ENCODE assay signal across 18 mouse cellular contexts in the genomic region with DNA sequence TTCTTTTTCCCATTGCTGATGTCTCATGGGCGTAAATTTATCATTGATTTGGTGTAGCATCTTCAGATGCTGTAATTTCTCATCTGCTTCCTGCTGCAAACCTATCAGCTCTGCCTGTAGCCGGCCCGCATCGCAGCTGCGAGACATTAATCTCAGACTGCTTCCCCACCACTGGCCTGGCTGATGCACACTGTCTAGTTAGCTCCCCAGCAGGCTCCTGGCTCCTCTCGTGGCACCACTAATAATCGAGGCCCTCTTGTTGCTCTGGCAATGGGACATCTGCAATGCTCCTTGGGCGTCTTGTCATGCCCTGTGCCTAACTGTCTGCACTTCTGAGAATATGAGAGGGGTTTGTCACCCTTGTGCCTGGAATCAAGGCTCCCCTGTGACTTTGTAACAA.
DNase-seq lines count a peak whose midpoint lies in the region; ATAC-seq and TF ChIP-seq lines count a peak whose summit lies in the region.
"Had no signal": no experiment of that assay in that cellular context is flagged by ENCODE, and none has a peak within 500 bp of the region (broad histone marks: within the 10 kb centered on the region; RNA-seq: fewer than 3 reads in every experiment).

No protein-coding gene starts in this region.

- H3K27me3 ChIP-seq in midbrain, postnatal 0 days (ENCODE audit: insufficient read depth, low read length): no peaks in the 10 kb centered on the region
- no peaks in the 10 kb centered on the region for H3K27me3 ChIP-seq in midbrain, embryonic 14.5 days (ENCODE audit: control insufficient read depth, insufficient read depth, low read length)
- H3K27me3 ChIP-seq in neural tube, embryonic 15.5 days (replicated peaks): no peaks in the 10 kb centered on the region
- H3K27me3 ChIP-seq in kidney, embryonic 15.5 days: no peaks in the 10 kb centered on the region
- H3K27me3 ChIP-seq: liver, embryonic 13.5 days; megakaryocyte, embryonic 14.5 days; midbrain, embryonic 15.5 days; stomach, embryonic 15.5 days had no signal

- no peak overlapping the region for H3K9ac ChIP-seq in midbrain, postnatal 0 days (replicated peaks; ENCODE audit: low read length, poor library complexity, severe bottlenecking)
- no peak overlapping the region for H3K9ac ChIP-seq in midbrain, embryonic 14.5 days (replicated peaks; ENCODE audit: low read length)
- H3K9ac ChIP-seq in neural tube, embryonic 15.5 days (replicated peaks): no peak overlapping the region
- H3K9ac ChIP-seq in kidney, embryonic 15.5 days: no peak overlapping the region
- H3K9ac ChIP-seq: heart, embryonic 12.5 days; liver, embryonic 13.5 days; midbrain, embryonic 15.5 days; stomach, embryonic 15.5 days had no signal

- no peaks in the 10 kb centered on the region for H3K4me1 ChIP-seq in midbrain, postnatal 0 days (ENCODE audit: insufficient read depth, low read length)
- 0 out of 2 replicates have a peak, but pooled peaks cover 6% of the 10 kb centered on the region for H3K4me1 ChIP-seq in midbrain, embryonic 14.5 days (ENCODE audit: control insufficient read depth, insufficient read depth, low read length)
- peaks cover 14% of the 10 kb centered on the region for H3K4me1 ChIP-seq in neural tube, embryonic 15.5 days
- no peaks in the 10 kb centered on the region for H3K4me1 ChIP-seq in kidney, embryonic 15.5 days
- H3K4me1 ChIP-seq: embryonic facial prominence, embryonic 10.5 days; liver, embryonic 13.5 days; megakaryocyte, embryonic 14.5 days; stomach, embryonic 15.5 days had no signal

- H3K9me3 ChIP-seq in midbrain, postnatal 0 days (ENCODE audit: low read length): no peaks in the 10 kb centered on the region
- H3K9me3 ChIP-seq in midbrain, embryonic 14.5 days (ENCODE audit: control insufficient read depth, low read length): no peaks in the 10 kb centered on the region
- no peaks in the 10 kb centered on the region for H3K9me3 ChIP-seq in neural tube, embryonic 15.5 days (replicated peaks)
- H3K9me3 ChIP-seq in kidney, embryonic 15.5 days (replicated peaks): no peaks in the 10 kb centered on the region
- H3K9me3 ChIP-seq: embryonic facial prominence, embryonic 10.5 days; heart, embryonic 12.5 days; liver, embryonic 13.5 days; midbrain, embryonic 15.5 days; stomach, embryonic 15.5 days had no signal

- peak; percentile 38 to 43 for DNase-seq in cerebellum, postnatal 14 days
- no peak for DNase-seq in cerebellum, adult 18-20 months
- DNase-seq in midbrain, postnatal 0 days (ENCODE audit: low spot score): peak; percentile 46
- DNase-seq in midbrain, embryonic 14.5 days: no peak
- peak; percentile 45 for DNase-seq in mesoderm, embryonic 11.5 days (ENCODE audit: low read depth, low spot score)
- no peak for DNase-seq in heart, postnatal 4 days
- DNase-seq: gastrocnemius, postnatal 14 days; liver, embryonic 13.5 days; lung, adult 2 months; thymus, postnatal 25 days had no signal

- H3K27ac ChIP-seq in midbrain, postnatal 0 days (ENCODE audit: low read depth, low read length): no peak overlapping the region
- no peak overlapping the region for H3K27ac ChIP-seq in midbrain, embryonic 14.5 days (replicated peaks; ENCODE audit: low read depth, low read length)
- H3K27ac ChIP-seq in neural tube, embryonic 15.5 days (replicated peaks): 0 out of 2 replicates have a peak overlapping the region, but pooled peaks have one; percentile 4
- no peak overlapping the region for H3K27ac ChIP-seq in kidney, embryonic 15.5 days
- H3K27ac ChIP-seq: embryonic facial prominence, embryonic 10.5 days; liver, embryonic 13.5 days; midbrain, embryonic 15.5 days; stomach, embryonic 15.5 days had no signal

- H3K4me3 ChIP-seq in midbrain, postnatal 0 days (ENCODE audit: low read depth, low read length): no peak overlapping the region
- no peak overlapping the region for H3K4me3 ChIP-seq in midbrain, embryonic 14.5 days (replicated peaks; ENCODE audit: low read depth, low read length)
- no peak overlapping the region for H3K4me3 ChIP-seq in neural tube, embryonic 15.5 days (replicated peaks)
- no peak overlapping the region for H3K4me3 ChIP-seq in kidney, embryonic 15.5 days (replicated peaks)
- H3K4me3 ChIP-seq: embryonic facial prominence, embryonic 10.5 days; heart, embryonic 12.5 days; liver, embryonic 13.5 days; megakaryocyte, embryonic 14.5 days; midbrain, embryonic 15.5 days; myocyte; stomach, embryonic 15.5 days had no signal

- H3K4me2 ChIP-seq in midbrain, postnatal 0 days (ENCODE audit: low read depth, low read length, poor library complexity, severe bottlenecking): no peak overlapping the region
- H3K4me2 ChIP-seq in midbrain, embryonic 14.5 days (ENCODE audit: low read length): no peak overlapping the region
- H3K4me2 ChIP-seq in neural tube, embryonic 15.5 days: no peak overlapping the region
- no peak overlapping the region for H3K4me2 ChIP-seq in kidney, embryonic 15.5 days
- H3K4me2 ChIP-seq: heart, embryonic 12.5 days; liver, embryonic 13.5 days; midbrain, embryonic 15.5 days; stomach, embryonic 15.5 days had no signal

- ATAC-seq in midbrain, postnatal 0 days (ENCODE audit: low FRiP score): no peak
- no peak for ATAC-seq in midbrain, embryonic 14.5 days (ENCODE audit: low FRiP score, low TSS enrichment)
- ATAC-seq in neural tube, embryonic 15.5 days (ENCODE audit: low FRiP score): peak; percentile 57; the same call in 1 of the 2 replicates
- no peak for ATAC-seq in kidney, embryonic 15.5 days (replicated peaks; ENCODE audit: low FRiP score)
- ATAC-seq: midbrain, embryonic 15.5 days had no signal

- no peak for TF ChIP-seq CTCF in midbrain, postnatal 0 days (IDR thresholded peaks at IDR 0.05)

- no peaks in the 10 kb centered on the region for H3K36me3 ChIP-seq in midbrain, postnatal 0 days (ENCODE audit: insufficient read depth, low read length)
- H3K36me3 ChIP-seq in midbrain, embryonic 14.5 days (ENCODE audit: control insufficient read depth, insufficient read depth, low read length): no peaks in the 10 kb centered on the region
- H3K36me3 ChIP-seq in neural tube, embryonic 15.5 days: no peaks in the 10 kb centered on the region
- H3K36me3 ChIP-seq in kidney, embryonic 15.5 days: no peaks in the 10 kb centered on the region
- H3K36me3 ChIP-seq: embryonic facial prominence, embryonic 10.5 days; heart, embryonic 12.5 days; liver, embryonic 13.5 days; midbrain, embryonic 15.5 days; stomach, embryonic 15.5 days had no signal

- WGBS in midbrain, postnatal 0 days: 79% methylated on average over 8 of the region's 8 CpGs
- 83% methylated on average over 8 of the region's 8 CpGs for WGBS in midbrain, embryonic 14.5 days
- WGBS in neural tube, embryonic 15.5 days: 37% methylated on average over 8 of the region's 8 CpGs
- 78% methylated on average over 8 of the region's 8 CpGs for WGBS in kidney, embryonic 15.5 days

Comparison
In these comparisons a context has a peak if more than half of its experiments do, and no peak if none do; other contexts are left out.
1. DNase-seq: peak in cerebellum, postnatal 14 days (2 of 2), midbrain, postnatal 0 days (single experiment) and mesoderm, embryonic 11.5 days (single experiment); none in cerebellum, adult 18-20 months (0 of 2), midbrain, embryonic 14.5 days (single experiment) and heart, postnatal 4 days (single experiment).